Mouse (Mus musculus): ENCODE data around the gene Gm10840. TPM values are rescaled to one million over a fixed set of nuclear protein-coding genes. Genes with fewer than 3 reads are reported as not detected.

Gene Gm10840
- polyA plus RNA-seq (2012; rRNA removed): not detected in 2 replicates

GRCm38 (mm10) chr11:106160841-106161721 lies at the start of gene Gm10840, which contains the start of gene Limd2:
TSS of gene Gm10840 (plus strand) at chr11:106160850.
TSS of gene Limd2 (minus strand) at chr11:106160860.

DNA sequence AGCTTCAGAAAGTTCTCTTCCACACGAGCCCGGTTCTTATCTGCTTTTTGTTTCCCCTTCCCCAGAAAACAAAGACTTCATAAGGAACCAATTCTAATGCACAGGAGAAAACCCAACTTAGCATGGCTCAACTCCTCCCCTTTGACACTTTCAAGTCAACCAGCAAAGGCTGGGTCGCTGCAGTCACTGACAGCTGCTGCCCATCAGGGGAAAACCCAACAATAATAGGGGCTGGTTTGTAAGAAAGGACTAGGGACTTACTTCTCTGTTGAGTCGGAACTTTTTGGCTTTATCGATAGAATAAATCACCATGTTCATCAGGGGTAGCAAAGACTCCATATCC lies 41.4 kb downstream of the Gm10840 start, which contains the start of gene Strada:
Strada (minus strand) TSS at position 46 of the 343 bp plus-strand sequence.

Other genes with a start within 250 kb of the Gm10840 start
- gene Cyb561, start 207.5 kb upstream of the Gm10840 start, polyA plus RNA-seq (2012; rRNA removed): 91.1 and 104 TPM in 2 replicates
- 34.4 and 39.0 TPM in 2 replicates for gene Ace, start 192.9 kb upstream of the Gm10840 start, polyA plus RNA-seq (2012; rRNA removed)
- 0.05 and 0.19 TPM in 2 replicates for gene Ace3, start 166.2 kb upstream of the Gm10840 start, polyA plus RNA-seq (2012; rRNA removed)
- 5.2 and 6.7 TPM in 2 replicates for gene Kcnh6, start 152.7 kb upstream of the Gm10840 start, polyA plus RNA-seq (2012; rRNA removed)
- 32.8 and 33.2 TPM in 2 replicates for gene Dcaf7, start 124.0 kb upstream of the Gm10840 start, polyA plus RNA-seq (2012; rRNA removed)
- gene Taco1, start 94.8 kb upstream of the Gm10840 start, polyA plus RNA-seq (2012; rRNA removed): 12.0 TPM in 2 replicates
- 21.0 and 21.6 TPM in 2 replicates for gene Map3k3, start 76.2 kb upstream of the Gm10840 start, polyA plus RNA-seq (2012; rRNA removed)
- gene Limd2, start within 50 bp of the Gm10840 start, polyA plus RNA-seq (2012; rRNA removed): 11.2 and 13.0 TPM in 2 replicates
- 12.8 and 14.7 TPM in 2 replicates for gene Strada, start 41.3 kb downstream of the Gm10840 start, polyA plus RNA-seq (2012; rRNA removed)
- gene Ccdc47, start 55.5 kb downstream of the Gm10840 start, polyA plus RNA-seq (2012; rRNA removed): 6.0 and 7.3 TPM in 2 replicates
- gene Ddx42, start 56.1 kb downstream of the Gm10840 start, polyA plus RNA-seq (2012; rRNA removed): 5.9 and 8.1 TPM in 2 replicates
- gene Ftsj3, start 95.2 kb downstream of the Gm10840 start, polyA plus RNA-seq (2012; rRNA removed): 7.0 and 8.9 TPM in 2 replicates
- 24.4 and 25.3 TPM in 2 replicates for gene Psmc5, start 95.3 kb downstream of the Gm10840 start, polyA plus RNA-seq (2012; rRNA removed)
- 101 and 104 TPM in 2 replicates for gene Smarcd2, start 112.1 kb downstream of the Gm10840 start, polyA plus RNA-seq (2012; rRNA removed)
- gene Tcam1, start 115.8 kb downstream of the Gm10840 start, polyA plus RNA-seq (2012; rRNA removed): not detected in 2 replicates
- not detected in 2 replicates for gene Gh, start 141.0 kb downstream of the Gm10840 start, polyA plus RNA-seq (2012; rRNA removed)
- 8.5 and 12.4 TPM in 2 replicates for gene Cd79b, start 153.9 kb downstream of the Gm10840 start, polyA plus RNA-seq (2012; rRNA removed)
- 0.06 and 0.16 TPM in 2 replicates for gene Scn4a, start 192.4 kb downstream of the Gm10840 start, polyA plus RNA-seq (2012; rRNA removed)
- gene Prr29, start 204.6 kb downstream of the Gm10840 start, polyA plus RNA-seq (2012; rRNA removed): 0.93 and 1.4 TPM in 2 replicates
- 6.7 and 10.9 TPM in 2 replicates for gene Icam2, start 227.2 kb downstream of the Gm10840 start, polyA plus RNA-seq (2012; rRNA removed)